Mouse (Mus musculus) forebrain, postnatal 0 days (tissue): ENCODE results near the gene Plin5. TPM values are rescaled to one million over a fixed set of nuclear protein-coding genes. Genes with fewer than 3 reads are reported as not detected.
A peak's percentile ranks its signal among the peaks of the same experiment; 100 is the strongest.

ENCODE experiments used
- ATAC-seq: fragments of 200-750 bp; cut with Nextera tagmentation; 2 replicates; pipeline ENCODE4 v1.8.0; 2017; ENCODE audit warnings: mild to moderate bottlenecking, moderate library complexity
- DNase-seq: peaks from one replicate; pipeline ENCODE4 v3.0.0-alpha.2; 2015
- H3K27ac ChIP-seq: fragments of 300-500 bp; sonication (generic); 2 replicates; pipeline ENCODE4 v1.5.1; 2014; ENCODE audit warnings: low read depth, mild to moderate bottlenecking, antibody characterized with exemption, low read length, moderate library complexity, mixed read lengths
- H3K27me3 ChIP-seq: fragments of 300-500 bp; sonication (generic); 2 replicates; pipeline ENCODE4 v1.6.1; 2014; ENCODE audit warnings: mild to moderate bottlenecking, low read length, mixed read lengths; ENCODE audit not compliant: insufficient read depth
- H3K36me3 ChIP-seq: fragments of 300-500 bp; sonication (generic); 2 replicates; pipeline ENCODE4 v1.6.1; 2014; ENCODE audit warnings: mild to moderate bottlenecking, moderate library complexity; ENCODE audit not compliant: insufficient read depth
- H3K4me1 ChIP-seq: fragments of 300-500 bp; sonication (generic); 2 replicates; pipeline ENCODE4 v1.6.1; 2014; ENCODE audit warnings: antibody characterized with exemption; ENCODE audit not compliant: insufficient read depth
- H3K4me2 ChIP-seq: fragments of 300-500 bp; sonication (generic); 2 replicates; pipeline ENCODE4 v1.6.1; 2014; ENCODE audit warnings: low read depth, mild to moderate bottlenecking, moderate library complexity
- H3K4me3 ChIP-seq: fragments of 300-500 bp; sonication (generic); 2 replicates; pipeline ENCODE4 v1.5.1; 2014; ENCODE audit warnings: low read depth, low read length, mixed read lengths
- H3K9ac ChIP-seq: fragments of 300-500 bp; sonication (generic); 2 replicates; pipeline ENCODE4 v1.6.1; 2014; ENCODE audit warnings: mild to moderate bottlenecking
- H3K9me3 ChIP-seq: fragments of 300-500 bp; sonication (generic); 2 replicates; pipeline ENCODE4 v1.6.1; 2016; ENCODE audit warnings: low read length
- CTCF ChIP-seq: sonication (generic); IDR thresholded peaks from 2 replicates; pipeline ENCODE4 v1.5.1; 2016; ENCODE audit warnings: antibody characterized with exemption, control low read depth, low read depth
- WGBS: fragments of 180-500 bp; shearing (Covaris S2); extraction: QIAGEN DNeasy Blood & Tissue Kit; methylation state at CpG from one replicate; pipeline ENCODE4 v1.1.7; 2014; 5-methylcytosine and 5-hydroxymethylcytosine counted together
- polyA plus RNA-seq: library from polyadenylated mRNA; unstranded; fragments of >200 nt; fragmentation: Nextera tagmentation; extraction: Ambion mirVana; gene quantifications from 2 replicates; pipeline ENCODE4 v1.2.1, GENCODE M21; 2015
- total RNA-seq: library from RNA; depleted of rRNA; stranded (reverse); fragments of >200 nt; gene quantifications from 2 replicates; pipeline ENCODE4 v1.2.3, GENCODE M21; 2014

The Plin5 gene
- total and polyA plus RNA-seq, 2 experiments from 2014 or later, result 2.7 to 3.9 TPM

DNA sequence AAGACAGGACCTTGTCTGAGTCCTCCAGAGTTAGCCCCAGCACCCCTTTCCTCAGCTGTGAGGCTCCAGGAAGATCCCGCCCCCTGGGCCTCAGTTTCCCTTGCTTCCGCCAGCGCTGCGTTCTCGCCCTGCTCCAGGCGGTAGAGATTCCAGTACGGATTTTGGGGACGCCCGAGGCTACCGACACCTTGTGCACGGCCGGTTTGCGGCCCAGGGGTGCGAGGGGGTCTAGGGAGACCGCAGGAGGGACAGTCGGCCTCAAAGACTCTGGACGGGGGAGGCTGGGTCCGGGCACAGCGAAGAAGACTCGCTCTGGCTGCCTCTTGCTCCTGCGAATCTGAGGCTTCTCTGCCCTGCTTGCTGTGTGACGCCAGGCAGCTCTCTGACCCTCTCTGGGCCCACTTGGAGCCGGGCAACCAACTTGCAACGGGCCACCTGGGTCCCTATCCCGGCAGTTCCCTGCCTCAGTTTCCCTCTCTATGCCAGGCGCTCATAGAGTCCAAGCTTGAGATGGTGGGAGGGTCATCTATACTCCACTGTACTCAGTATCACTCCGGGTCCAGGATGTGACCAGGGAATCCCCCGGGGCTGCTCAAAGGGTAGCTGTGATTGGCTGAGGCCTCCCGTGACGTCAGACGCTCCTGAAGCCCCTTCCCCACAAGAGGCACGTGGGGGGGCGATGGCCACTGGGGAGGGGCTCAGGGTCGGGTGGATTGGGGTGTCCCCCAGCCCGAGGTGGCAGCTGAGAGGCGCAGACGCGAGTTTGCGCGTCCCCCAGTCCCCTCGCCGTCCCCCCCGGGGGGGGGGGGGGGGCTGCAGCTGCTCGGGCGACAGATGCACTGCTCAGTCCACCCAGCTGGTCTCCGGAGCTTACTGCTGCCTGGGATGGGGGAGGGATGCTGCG is 24.6 kb upstream of the Plin5 start:
- DNase-seq (peak; percentile 75), ATAC-seq (peak; percentile 53)
- H3K27ac ChIP-seq, result no peak overlapping the region
- no peak for TF ChIP-seq CTCF
- peak overlapping the region; percentile 73 for H3K4me2 ChIP-seq
- H3K27me3 ChIP-seq, result no peaks in the 10 kb centered on the region
- 1% methylated on average over 42 of the region's 47 CpGs for WGBS
- H3K4me1 ChIP-seq, result peaks cover 6% of the 10 kb centered on the region; the same call in 1 of the 2 replicates
- H3K4me3 ChIP-seq, result peak overlapping the region; percentile 47
- H3K9me3 ChIP-seq, result no peaks in the 10 kb centered on the region
- 0 out of 2 replicates have a peak, but pooled peaks cover 2% of the 10 kb centered on the region for H3K36me3 ChIP-seq
- H3K9ac ChIP-seq, result peak overlapping the region; percentile 57

DNA sequence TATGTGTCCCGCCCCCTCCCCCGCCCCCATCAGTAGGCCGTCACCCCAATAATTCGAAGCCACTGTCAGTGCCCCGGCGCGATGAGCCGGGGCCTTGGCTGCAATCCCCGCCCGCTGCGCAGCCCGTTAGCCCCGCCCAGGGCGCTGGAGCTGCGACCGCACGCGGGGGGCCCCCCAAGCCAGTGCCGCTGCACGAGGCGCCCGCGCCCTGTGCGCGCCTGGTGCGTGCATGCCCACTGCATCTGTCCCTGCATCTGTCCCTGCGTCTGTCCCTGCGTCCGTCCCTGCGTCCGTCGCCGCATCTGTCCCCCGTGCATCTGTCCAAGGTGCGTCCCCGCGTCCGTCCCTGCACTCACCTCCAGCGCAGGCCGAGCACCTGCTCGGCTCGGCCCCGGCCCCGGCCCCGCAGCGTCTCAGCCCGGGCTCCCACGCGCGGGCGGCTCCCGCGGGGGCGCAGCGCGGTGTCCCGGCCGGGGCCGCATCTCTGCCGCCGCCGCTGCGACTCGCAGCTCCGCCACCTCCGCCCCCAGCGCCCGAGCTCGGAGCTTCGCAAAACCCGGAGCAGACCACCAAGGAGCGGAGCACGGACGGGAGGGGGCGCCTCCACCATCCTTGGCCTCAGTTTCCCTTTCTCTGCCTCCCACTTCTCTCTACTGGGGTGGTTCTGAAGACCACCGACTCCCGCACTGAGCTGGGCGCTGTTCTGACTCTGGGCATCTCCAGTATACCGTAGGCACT is 22.6 kb upstream of the Plin5 start, which contains the start of gene Sema6b:
Gene Sema6b (minus strand): TSS at position 486 of the 738 bp plus-strand sequence.
- peak; percentile 64 for ATAC-seq
- TF ChIP-seq CTCF, result peak; percentile 41
- Histone ChIP-seq H3K4me3 (peak within 1 kb of the TSS; percentile 95), H3K4me2 (peak within 1 kb of the TSS; percentile 71), H3K4me1 (peaks cover 6% of the 10 kb centered on the region; the same call in 1 of the 2 replicates), H3K36me3 (0 out of 2 replicates have a peak, but pooled peaks cover 5% of the 10 kb centered on the region), H3K27ac (peak within 1 kb of the TSS; percentile 82), H3K27me3 (no peaks in the 10 kb centered on the region), H3K9me3 (no peaks in the 10 kb centered on the region), H3K9ac (peak within 1 kb of the TSS; percentile 96)
- 1% methylated on average over 76 of the region's 79 CpGs for WGBS
- peak; percentile 86 for DNase-seq

DNA sequence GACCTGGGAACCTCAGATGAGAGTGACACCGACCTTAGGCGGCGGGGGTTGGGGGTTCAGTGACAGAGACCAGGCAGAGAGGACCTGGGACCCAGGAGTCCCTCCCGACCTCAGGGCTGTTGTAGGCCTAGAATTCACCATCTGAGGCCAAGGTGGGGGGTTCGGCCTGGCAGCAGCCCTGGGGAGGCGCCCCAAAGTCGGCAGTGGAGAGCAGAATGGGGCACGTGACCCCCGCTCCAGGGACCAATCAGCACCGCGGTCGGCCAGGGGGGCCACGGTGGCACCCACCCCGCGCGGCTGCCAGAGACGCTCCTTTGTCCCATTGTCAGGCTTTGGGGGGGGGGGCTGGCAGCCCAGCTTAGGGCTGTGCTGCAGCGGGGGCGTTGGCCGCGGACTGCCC is 22.0 kb upstream of the Plin5 start:
- Histone ChIP-seq H3K4me2 (peak overlapping the region; percentile 71), H3K4me3 (peak overlapping the region; percentile 95), H3K36me3 (0 out of 2 replicates have a peak, but pooled peaks cover 5% of the 10 kb centered on the region), H3K27ac (0 out of 2 replicates have a peak overlapping the region, but pooled peaks have one; percentile 82), H3K27me3 (no peaks in the 10 kb centered on the region), H3K9ac (peak overlapping the region; percentile 96), H3K9me3 (no peaks in the 10 kb centered on the region), H3K4me1 (peaks cover 6% of the 10 kb centered on the region; the same call in 1 of the 2 replicates)
- no peak for TF ChIP-seq CTCF
- 5% methylated on average over 14 of the region's 21 CpGs for whole genome bisulfite sequencing
- ATAC-seq (peak; percentile 47), DNase-seq (peak; percentile 64)

DNA sequence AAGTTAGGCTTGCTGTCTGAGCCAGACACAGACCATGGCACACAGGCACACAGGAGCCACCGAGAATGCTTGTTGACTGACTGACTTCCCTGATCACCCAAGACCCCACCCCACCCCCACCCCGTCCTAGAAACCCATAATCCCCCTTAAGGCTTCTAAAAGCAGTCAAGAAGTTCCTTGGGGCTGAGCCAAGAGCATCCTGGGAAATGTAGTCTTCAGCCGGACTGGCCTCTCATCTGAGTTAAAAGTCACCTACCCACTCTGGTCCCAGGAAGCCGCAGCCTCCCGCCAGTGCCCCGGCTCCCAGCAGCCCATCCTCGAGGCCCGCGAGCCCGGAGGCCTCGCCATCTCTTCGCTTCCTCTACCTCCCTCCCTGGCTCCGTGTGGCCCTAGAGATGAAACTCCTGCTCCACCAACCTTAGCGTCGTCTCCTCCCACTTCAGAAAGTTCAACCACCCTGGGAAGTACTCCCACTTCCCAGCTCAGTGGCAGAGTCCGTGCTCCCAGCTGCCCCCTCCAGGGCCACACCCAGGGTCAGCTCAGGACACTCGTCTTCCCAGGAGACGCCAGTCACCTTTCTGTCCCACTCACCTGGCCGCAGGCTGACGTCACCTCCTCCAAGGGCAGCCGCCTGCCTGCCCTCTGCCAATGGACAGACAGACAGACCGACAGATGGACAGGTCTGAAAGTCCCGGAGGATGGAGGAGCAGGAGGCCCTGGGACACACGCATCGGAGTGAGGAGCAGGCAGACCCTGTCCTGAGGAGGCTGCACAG is 20.6 kb upstream of the Plin5 start:
- H3K4me3 ChIP-seq, result peak overlapping the region; percentile 95; the same call in 1 of the 2 replicates
- H3K9ac ChIP-seq, result peak overlapping the region; percentile 96; the same call in 1 of the 2 replicates
- DNase-seq (no peak), ATAC-seq (no peak)
- H3K4me1 ChIP-seq, result peaks cover 6% of the 10 kb centered on the region; the same call in 1 of the 2 replicates
- H3K27me3 ChIP-seq, result no peaks in the 10 kb centered on the region
- H3K27ac ChIP-seq, result no peak overlapping the region
- H3K9me3 ChIP-seq, result no peaks in the 10 kb centered on the region
- TF ChIP-seq CTCF, result no peak
- WGBS, result 16% methylated on average over 25 of the region's 25 CpGs
- H3K36me3 ChIP-seq, result 0 out of 2 replicates have a peak, but pooled peaks cover 5% of the 10 kb centered on the region
- H3K4me2 ChIP-seq, result peak overlapping the region; percentile 71

DNA sequence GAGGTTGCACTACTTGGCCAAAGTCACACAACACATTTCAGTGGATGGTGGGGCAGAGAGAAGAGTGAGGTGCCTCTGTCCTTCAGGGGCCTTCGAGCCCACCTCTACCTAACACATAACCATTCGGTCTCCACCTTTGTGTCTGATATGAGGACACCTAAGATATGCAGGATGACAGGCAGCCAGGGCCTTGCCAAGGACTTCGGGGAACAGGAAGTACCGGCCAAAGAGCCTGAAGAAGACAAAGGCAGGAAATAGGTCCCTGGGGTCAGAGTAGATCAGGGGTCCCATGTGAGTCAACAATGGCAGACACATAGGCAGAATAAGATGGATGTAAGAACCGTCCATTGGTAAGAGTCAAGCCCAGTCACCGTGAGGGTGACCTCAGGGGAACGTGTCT is 19.2 kb upstream of the Plin5 start:
- no peak overlapping the region for H3K4me3 ChIP-seq
- DNase-seq (no peak), ATAC-seq (no peak)
- no peaks in the 10 kb centered on the region for H3K27me3 ChIP-seq
- 93% methylated on average over 7 of the region's 7 CpGs for WGBS
- no peak overlapping the region for H3K4me2 ChIP-seq
- 0 out of 2 replicates have a peak, but pooled peaks cover 5% of the 10 kb centered on the region for H3K36me3 ChIP-seq
- TF ChIP-seq CTCF, result no peak
- no peak overlapping the region for H3K27ac ChIP-seq
- no peaks in the 10 kb centered on the region for H3K9me3 ChIP-seq
- H3K4me1 ChIP-seq, result peaks cover 6% of the 10 kb centered on the region; the same call in 1 of the 2 replicates
- H3K9ac ChIP-seq, result no peak overlapping the region

DNA sequence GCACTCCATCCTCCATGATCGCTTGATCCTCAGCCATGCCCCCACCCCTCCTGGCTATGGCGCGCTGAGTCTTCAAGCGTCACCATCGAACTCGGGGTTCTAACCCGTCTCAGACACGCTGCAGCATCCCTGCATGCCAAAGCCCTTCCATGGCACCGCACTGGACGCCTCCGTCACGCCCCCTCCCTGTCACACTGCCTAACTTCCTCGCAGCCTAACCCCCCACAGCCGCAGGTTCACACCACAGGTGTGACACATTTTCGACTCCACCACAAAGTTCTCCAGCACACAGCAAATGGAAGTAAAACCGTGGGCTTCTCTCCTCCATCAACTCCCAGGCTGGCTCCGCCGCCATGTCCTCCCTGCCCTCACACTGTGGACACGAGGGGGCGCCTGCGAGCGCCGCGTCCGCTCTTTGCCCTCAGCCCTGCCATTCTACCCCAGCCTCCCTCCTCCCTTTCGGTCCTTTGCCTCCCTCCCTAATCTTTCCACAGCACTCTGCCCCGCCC is 17.1 kb upstream of the Plin5 start:
- WGBS, result 5% methylated on average over 27 of the region's 27 CpGs
- Histone ChIP-seq H3K4me1 (peaks cover 6% of the 10 kb centered on the region; the same call in 1 of the 2 replicates), H3K27me3 (no peaks in the 10 kb centered on the region), H3K27ac (no peak overlapping the region), H3K4me2 (peak overlapping the region; percentile 37), H3K9me3 (no peaks in the 10 kb centered on the region), H3K36me3 (peaks cover 23% of the 10 kb centered on the region), H3K9ac (peak overlapping the region; percentile 18; the same call in 1 of the 2 replicates), H3K4me3 (peak overlapping the region; percentile 12; the same call in 1 of the 2 replicates)
- peak; percentile 80 for TF ChIP-seq CTCF
- ATAC-seq, result no peak; the same call in 1 of the 2 replicates
- no peak for DNase-seq
